Mouse (Mus musculus): ENCODE results near the gene Nog. TPM values are rescaled to one million over a fixed set of nuclear protein-coding genes. Genes with fewer than 3 reads are reported as not detected.

Nog gene
- 6.8 and 7.4 TPM in 2 replicates for polyA plus RNA-seq (2016; fragmentation: Nextera tagmentation; extraction: Ambion mirVana)

DNA sequence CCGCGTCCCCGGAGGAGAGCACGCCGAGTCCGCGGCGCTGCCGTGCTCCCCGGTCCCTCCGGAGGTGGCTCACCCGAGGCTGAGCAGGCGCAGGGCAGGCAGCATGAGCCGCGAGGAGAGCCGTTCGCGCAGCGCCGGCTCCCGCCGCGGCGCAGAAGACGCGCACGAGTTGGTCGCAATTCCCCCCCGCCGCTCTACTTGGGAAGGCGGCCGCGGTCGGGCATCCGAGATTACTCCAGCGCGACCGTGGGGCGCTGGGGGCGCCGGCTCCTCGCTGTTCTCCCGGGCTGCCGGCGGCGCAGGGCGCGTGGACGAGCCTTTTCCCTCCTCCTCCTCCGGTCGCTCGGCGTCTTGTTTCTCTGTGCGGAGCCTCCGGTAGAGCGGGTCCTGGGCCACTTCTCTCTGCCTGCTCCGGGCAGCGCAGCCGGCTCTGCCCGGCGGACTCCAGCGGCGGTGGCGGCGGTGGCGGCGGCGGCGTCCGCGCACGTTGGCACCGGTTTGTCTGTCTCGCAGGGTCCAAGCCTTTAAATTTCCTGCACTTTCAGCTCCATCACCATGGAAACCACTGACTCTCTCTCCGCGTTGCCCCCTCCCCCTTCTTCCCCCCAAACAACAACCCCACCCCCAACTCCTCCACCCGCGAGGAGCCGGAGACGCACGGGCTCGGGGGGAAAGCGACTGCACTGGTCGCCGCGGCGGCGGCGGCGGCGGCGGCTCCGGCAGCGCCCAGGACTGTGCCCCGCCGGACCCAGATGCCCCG, at the start of gene Nog:
TSS of gene Nog (minus strand) at position 277 of the 760 bp plus-strand sequence.
- Histone ChIP-seq H3K9me3 (no peaks in the 10 kb centered on the region), H3K27me3 (peaks cover 15% of the 10 kb centered on the region), H3K36me3 (no peaks in the 10 kb centered on the region), H3K4me3 (peak within 1 kb of the TSS; percentile 66), H3K4me1 (peaks cover 30% of the 10 kb centered on the region), H3K4me2 (replicated peaks) (peak within 1 kb of the TSS; percentile 93), H3K27ac (peak within 1 kb of the TSS; percentile 86), H3K9ac (peak within 1 kb of the TSS; percentile 74)
- WGBS: under 1% methylated on average over 96 of the region's 97 CpGs
- peak; percentile 22; the same call in 1 of the 2 replicates for ATAC-seq (ENCODE audit: insufficient number of reproducible peaks, insufficient read depth, low FRiP score, low TSS enrichment)

DNA sequence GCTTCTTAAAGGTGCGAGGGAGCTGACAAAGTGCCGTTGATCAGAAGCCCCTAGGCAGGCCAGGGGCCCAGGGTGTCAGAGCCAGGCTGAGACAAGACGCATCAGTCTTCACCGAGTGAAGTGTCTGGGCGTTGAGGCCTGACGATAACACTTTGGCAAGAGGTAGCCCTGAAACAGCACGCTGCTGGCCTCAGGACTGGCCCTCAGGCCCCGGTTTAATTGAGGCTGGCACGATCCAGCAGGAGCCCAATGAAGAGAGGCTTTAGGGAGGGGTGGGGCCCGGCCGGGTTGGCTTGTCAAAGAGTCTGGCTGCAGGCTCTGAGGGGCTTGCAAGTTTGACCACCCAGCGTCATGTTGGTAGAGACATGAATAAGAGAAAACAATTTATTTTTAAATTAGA, 38.1 kb upstream of the Nog start:
- H3K4me2 ChIP-seq (replicated peaks): no peak overlapping the region
- no peaks in the 10 kb centered on the region for H3K27me3 ChIP-seq
- no peak overlapping the region for H3K4me3 ChIP-seq
- no peak overlapping the region for H3K27ac ChIP-seq
- no peak overlapping the region for H3K9ac ChIP-seq
- no peaks in the 10 kb centered on the region for H3K9me3 ChIP-seq
- WGBS: 31% methylated on average over 12 of the region's 12 CpGs
- H3K4me1 ChIP-seq: no peaks in the 10 kb centered on the region
- H3K36me3 ChIP-seq: no peaks in the 10 kb centered on the region
- no peak for ATAC-seq (ENCODE audit: insufficient number of reproducible peaks, insufficient read depth, low FRiP score, low TSS enrichment)

DNA sequence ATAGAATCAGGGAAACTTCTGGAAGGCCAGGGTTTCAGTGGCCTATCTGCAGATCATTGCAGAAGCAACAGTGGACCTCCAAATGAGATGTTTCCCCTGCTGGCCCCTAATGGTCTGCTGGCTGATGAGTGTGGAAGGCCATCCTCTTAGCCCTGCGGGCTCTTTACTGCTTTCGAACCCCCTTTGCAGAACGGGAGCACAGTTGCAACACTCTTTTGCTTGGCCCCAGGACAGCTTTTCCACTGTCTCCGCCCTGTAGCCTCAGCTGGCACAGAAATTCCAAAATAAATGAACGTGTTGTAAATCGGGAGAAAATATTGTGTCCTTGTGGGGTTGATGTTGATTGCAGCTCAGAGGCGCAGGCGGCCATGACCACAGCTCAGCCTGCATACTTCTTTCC, 37.7 kb upstream of the Nog start:
- Histone ChIP-seq H3K4me2 (replicated peaks) (no peak overlapping the region), H3K27me3 (no peaks in the 10 kb centered on the region), H3K27ac (no peak overlapping the region), H3K4me3 (no peak overlapping the region), H3K9ac (no peak overlapping the region), H3K36me3 (no peaks in the 10 kb centered on the region), H3K4me1 (no peaks in the 10 kb centered on the region), H3K9me3 (no peaks in the 10 kb centered on the region)
- 80% methylated on average over 8 of the region's 8 CpGs for WGBS
- no peak for ATAC-seq (ENCODE audit: insufficient number of reproducible peaks, insufficient read depth, low FRiP score, low TSS enrichment)

- H3K27me3 ChIP-seq: no peaks in the 10 kb centered on the region
- no peak overlapping the region for H3K27ac ChIP-seq
- no peaks in the 10 kb centered on the region for H3K9me3 ChIP-seq
- no peaks in the 10 kb centered on the region for H3K4me1 ChIP-seq
- H3K36me3 ChIP-seq: no peaks in the 10 kb centered on the region
- no peak overlapping the region for H3K4me3 ChIP-seq
- no peak overlapping the region for H3K9ac ChIP-seq
- H3K4me2 ChIP-seq (replicated peaks): no peak overlapping the region
- ATAC-seq (ENCODE audit: insufficient number of reproducible peaks, insufficient read depth, low FRiP score, low TSS enrichment): no peak
Observed at GRCm38 (mm10) chr11:89337910-89338309, 35.8 kb upstream of the Nog start.

- no peak overlapping the region for H3K27ac ChIP-seq
- no peaks in the 10 kb centered on the region for H3K27me3 ChIP-seq
- H3K4me3 ChIP-seq: no peak overlapping the region
- no peak overlapping the region for H3K4me2 ChIP-seq (replicated peaks)
- H3K9ac ChIP-seq: no peak overlapping the region
- peaks cover 12% of the 10 kb centered on the region for H3K4me1 ChIP-seq
- no peaks in the 10 kb centered on the region for H3K36me3 ChIP-seq
- no peak for ATAC-seq (ENCODE audit: insufficient number of reproducible peaks, insufficient read depth, low FRiP score, low TSS enrichment)
- WGBS: 36% methylated on average over 11 of the region's 11 CpGs
- no peaks in the 10 kb centered on the region for H3K9me3 ChIP-seq
Observed at GRCm38 (mm10) chr11:89327089-89327881, 25.2 kb upstream of the Nog start.

DNA sequence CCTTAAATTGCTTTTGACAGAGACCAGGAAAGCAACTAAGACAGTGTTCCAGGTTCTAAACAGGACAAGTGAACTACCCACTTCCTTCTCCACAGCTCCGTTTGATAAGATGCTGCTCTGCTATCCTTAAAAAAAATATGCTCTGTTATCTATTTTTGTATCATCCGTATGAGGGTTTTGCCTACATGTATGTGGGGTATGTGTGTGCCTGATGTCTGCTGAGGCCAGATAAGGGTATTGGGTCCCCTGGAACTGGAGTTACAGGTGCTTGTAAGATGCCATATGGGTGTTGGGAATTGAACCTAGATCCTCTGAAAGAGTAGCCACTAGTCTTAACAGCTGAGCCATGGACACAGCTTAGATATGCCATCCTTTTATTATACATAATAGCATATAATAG, 19.6 kb upstream of the Nog start:
- H3K9me3 ChIP-seq: no peaks in the 10 kb centered on the region
- no peak overlapping the region for H3K4me2 ChIP-seq (replicated peaks)
- no peak overlapping the region for H3K9ac ChIP-seq
- no peaks in the 10 kb centered on the region for H3K27me3 ChIP-seq
- no peak overlapping the region for H3K27ac ChIP-seq
- peaks cover 9% of the 10 kb centered on the region for H3K4me1 ChIP-seq
- H3K36me3 ChIP-seq: no peaks in the 10 kb centered on the region
- 93% methylated on average over 2 of the region's 2 CpGs for WGBS
- ATAC-seq (ENCODE audit: insufficient number of reproducible peaks, insufficient read depth, low FRiP score, low TSS enrichment): no peak
- no peak overlapping the region for H3K4me3 ChIP-seq

DNA sequence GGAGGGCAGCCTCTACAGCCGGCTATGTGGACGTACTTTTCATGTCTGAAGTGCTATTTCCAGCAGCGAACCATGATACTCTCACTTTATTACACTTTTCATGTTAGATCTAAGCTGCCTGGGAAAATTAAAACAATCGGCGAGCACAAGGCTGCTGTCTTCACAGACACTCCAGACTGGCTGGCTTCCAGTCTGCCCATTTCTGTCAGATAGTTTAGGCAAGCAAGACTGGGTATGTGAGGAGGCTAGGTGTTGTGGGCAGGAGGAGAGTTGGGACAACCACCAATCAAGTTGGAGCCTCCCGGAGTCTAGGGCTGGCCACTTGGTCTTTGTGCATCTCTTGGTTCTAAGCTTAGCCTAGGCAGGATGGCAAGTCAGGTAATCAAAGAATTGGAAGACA, 17.5 kb upstream of the Nog start:
- no peaks in the 10 kb centered on the region for H3K9me3 ChIP-seq
- H3K36me3 ChIP-seq: no peaks in the 10 kb centered on the region

GRCm38 (mm10) chr11:89318324-89318723, 16.2 kb upstream of the Nog start:
- 12% methylated on average over 8 of the region's 8 CpGs for WGBS
- Histone ChIP-seq H3K9ac (0 out of 2 replicates have a peak overlapping the region, but pooled peaks have one; percentile 15), H3K27me3 (no peaks in the 10 kb centered on the region), H3K27ac (no peak overlapping the region; the same call in 1 of the 2 replicates), H3K9me3 (no peaks in the 10 kb centered on the region), H3K4me2 (replicated peaks) (no peak overlapping the region; the same call in 1 of the 2 replicates), H3K4me1 (peaks cover 18% of the 10 kb centered on the region), H3K36me3 (no peaks in the 10 kb centered on the region), H3K4me3 (no peak overlapping the region)
- no peak for ATAC-seq (ENCODE audit: insufficient number of reproducible peaks, insufficient read depth, low FRiP score, low TSS enrichment)

More for the DNA sequence above, 17.5 kb upstream of the Nog start:
- Histone ChIP-seq H3K4me2 (replicated peaks) (no peak overlapping the region), H3K27ac (no peak overlapping the region), H3K4me1 (peaks cover 9% of the 10 kb centered on the region), H3K9ac (no peak overlapping the region), H3K4me3 (no peak overlapping the region), H3K27me3 (no peaks in the 10 kb centered on the region)
- no peak for ATAC-seq (ENCODE audit: insufficient number of reproducible peaks, insufficient read depth, low FRiP score, low TSS enrichment)
- 72% methylated on average over 6 of the region's 6 CpGs for WGBS

GRCm38 (mm10) chr11:89317757-89318156, 15.6 kb upstream of the Nog start:
- H3K36me3 ChIP-seq: no peaks in the 10 kb centered on the region
- no peak overlapping the region for H3K4me3 ChIP-seq
- H3K27ac ChIP-seq: no peak overlapping the region
- no peak overlapping the region for H3K4me2 ChIP-seq (replicated peaks)
- WGBS: 68% methylated on average over 3 of the region's 3 CpGs
- no peak overlapping the region for H3K9ac ChIP-seq
- no peaks in the 10 kb centered on the region for H3K9me3 ChIP-seq
- peaks cover 21% of the 10 kb centered on the region for H3K4me1 ChIP-seq
- H3K27me3 ChIP-seq: no peaks in the 10 kb centered on the region
- no peak for ATAC-seq (ENCODE audit: insufficient number of reproducible peaks, insufficient read depth, low FRiP score, low TSS enrichment)

- Histone ChIP-seq H3K4me1 (peaks cover 27% of the 10 kb centered on the region), H3K4me2 (replicated peaks) (no peak overlapping the region), H3K27me3 (no peaks in the 10 kb centered on the region), H3K27ac (no peak overlapping the region), H3K9ac (no peak overlapping the region), H3K36me3 (no peaks in the 10 kb centered on the region), H3K9me3 (no peaks in the 10 kb centered on the region), H3K4me3 (no peak overlapping the region)
- no peak for ATAC-seq (ENCODE audit: insufficient number of reproducible peaks, insufficient read depth, low FRiP score, low TSS enrichment)
- 52% methylated on average over 5 of the region's 5 CpGs for WGBS
Observed at GRCm38 (mm10) chr11:89314374-89314773, 12.2 kb upstream of the Nog start.

DNA sequence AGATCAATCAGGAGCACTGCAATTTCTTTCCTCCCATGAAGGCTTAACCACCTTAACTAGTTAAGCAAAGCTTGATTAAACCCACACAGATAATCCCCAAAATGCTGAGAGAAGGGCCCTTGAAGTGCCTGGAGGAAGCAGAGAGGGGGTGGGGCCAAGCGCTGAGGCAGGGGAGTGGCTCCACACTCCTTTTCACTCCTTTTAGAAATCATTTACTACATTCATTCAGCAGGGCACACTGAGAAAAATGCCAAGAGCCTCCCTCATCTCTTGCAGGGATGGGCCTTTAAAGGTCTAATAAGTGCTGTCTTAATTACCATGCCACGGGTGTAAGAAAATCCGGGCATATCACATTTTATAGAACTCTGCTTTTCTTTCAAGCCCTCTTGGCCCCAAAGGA, 10.2 kb upstream of the Nog start:
- no peaks in the 10 kb centered on the region for H3K36me3 ChIP-seq
- no peak overlapping the region for H3K4me3 ChIP-seq
- no peak overlapping the region for H3K4me2 ChIP-seq (replicated peaks)
- no peaks in the 10 kb centered on the region for H3K9me3 ChIP-seq
- no peak overlapping the region for H3K9ac ChIP-seq
- no peaks in the 10 kb centered on the region for H3K27me3 ChIP-seq
- no peak for ATAC-seq (ENCODE audit: insufficient number of reproducible peaks, insufficient read depth, low FRiP score, low TSS enrichment)
- peaks cover 18% of the 10 kb centered on the region for H3K4me1 ChIP-seq
- H3K27ac ChIP-seq: no peak overlapping the region
- 14% methylated on average over 3 of the region's 3 CpGs for WGBS

DNA sequence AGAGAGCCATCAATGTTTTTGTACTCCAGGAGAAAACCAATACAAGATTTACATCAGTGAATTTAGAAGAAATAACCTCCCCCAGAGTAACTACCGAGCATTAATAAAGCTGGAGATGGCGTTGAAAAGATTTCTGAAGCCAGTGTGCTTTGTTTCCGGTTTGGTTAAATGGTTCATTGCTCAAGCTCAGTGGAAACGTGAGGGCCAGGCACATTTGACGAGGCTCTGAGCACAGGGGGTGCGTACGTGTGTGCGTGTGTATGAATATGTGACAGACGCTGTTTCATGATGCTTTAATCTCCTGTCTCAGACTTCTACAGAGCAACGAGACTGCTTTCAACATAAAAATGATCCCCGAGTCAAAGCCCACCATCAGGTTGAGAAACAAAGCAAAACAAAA, 8.1 kb upstream of the Nog start:
- WGBS: 72% methylated on average over 11 of the region's 11 CpGs

More for the DNA sequence above, 8.1 kb upstream of the Nog start:
- H3K27ac ChIP-seq: no peak overlapping the region
- no peak overlapping the region for H3K4me3 ChIP-seq
- H3K9me3 ChIP-seq: no peaks in the 10 kb centered on the region
- H3K4me1 ChIP-seq: peaks cover 18% of the 10 kb centered on the region
- H3K36me3 ChIP-seq: no peaks in the 10 kb centered on the region
- no peak overlapping the region for H3K9ac ChIP-seq
- ATAC-seq (ENCODE audit: insufficient number of reproducible peaks, insufficient read depth, low FRiP score, low TSS enrichment): no peak
- H3K4me2 ChIP-seq (replicated peaks): no peak overlapping the region
- H3K27me3 ChIP-seq: 0 out of 2 replicates have a peak, but pooled peaks cover 3% of the 10 kb centered on the region

All from embryonic facial prominence, embryonic 12.5 days (tissue).